Mouse (Mus musculus): ENCODE data around the gene Anp32a. TPM values are rescaled to one million over a fixed set of nuclear protein-coding genes. Genes with fewer than 3 reads are reported as not detected.

Gene Anp32a
- polyA plus RNA-seq, 1 experiment from 2014 or later = 112 TPM

GRCm38 (mm10) chr9:62344545-62344944, 3.5 kb downstream of the Anp32a start:
- 0% methylated on average over 17 of the region's 26 CpGs for WGBS
- DNase-seq (ENCODE audit: low spot score) (peak; percentile 77), ATAC-seq (replicated peaks; ENCODE audit: low FRiP score) (peak; percentile 64)
- peak overlapping the region; percentile 83 for H3K9ac ChIP-seq (ENCODE audit: low read depth, low read length)
- H3K9me3 ChIP-seq (ENCODE audit: control insufficient read depth, low read length) = no peaks in the 10 kb centered on the region
- no peaks in the 10 kb centered on the region for H3K27me3 ChIP-seq (replicated peaks; ENCODE audit: control insufficient read depth, insufficient read depth, low read length)
- no peaks in the 10 kb centered on the region for H3K36me3 ChIP-seq (ENCODE audit: control insufficient read depth, insufficient read depth, low read length)
- H3K27ac ChIP-seq (ENCODE audit: low read depth, low read length) = peak overlapping the region; percentile 98
- peak overlapping the region; percentile 91 for H3K4me2 ChIP-seq
- peaks cover 45% of the 10 kb centered on the region for H3K4me1 ChIP-seq (replicated peaks; ENCODE audit: control insufficient read depth, insufficient read depth, low read length)
- peak overlapping the region; percentile 88 for H3K4me3 ChIP-seq (ENCODE audit: low read depth, low read length)

DNA sequence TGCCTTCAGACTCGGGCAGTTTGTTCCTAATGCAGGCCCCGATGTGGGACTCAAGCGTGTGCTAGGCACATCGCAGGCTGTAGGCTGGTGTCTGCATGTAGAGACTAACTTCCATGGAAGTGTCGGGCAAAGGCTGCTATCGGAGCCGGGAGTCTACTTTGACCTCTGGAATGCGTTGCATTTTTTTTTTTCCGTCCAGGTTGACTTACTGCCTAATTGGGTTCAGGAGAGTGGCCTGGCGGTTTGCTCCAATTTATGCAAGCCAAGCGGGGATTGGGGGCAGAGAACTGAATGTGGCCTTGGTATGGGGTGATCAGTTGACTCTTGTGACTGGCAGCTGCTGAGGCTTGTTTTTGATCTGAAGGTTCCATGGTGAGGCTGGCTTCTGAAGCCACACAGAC, 4.0 kb downstream of the Anp32a start:
- H3K9ac ChIP-seq (ENCODE audit: low read depth, low read length) = peak overlapping the region; percentile 83
- no peaks in the 10 kb centered on the region for H3K36me3 ChIP-seq (ENCODE audit: control insufficient read depth, insufficient read depth, low read length)
- H3K4me1 ChIP-seq (replicated peaks; ENCODE audit: control insufficient read depth, insufficient read depth, low read length) = peaks cover 50% of the 10 kb centered on the region
- peak overlapping the region; percentile 88 for H3K4me3 ChIP-seq (ENCODE audit: low read depth, low read length)
- H3K27ac ChIP-seq (ENCODE audit: low read depth, low read length) = peak overlapping the region; percentile 98
- peak; percentile 33 for DNase-seq (ENCODE audit: low spot score)
- WGBS = 22% methylated on average over 11 of the region's 11 CpGs
- ATAC-seq (replicated peaks; ENCODE audit: low FRiP score) = no peak
- no peaks in the 10 kb centered on the region for H3K27me3 ChIP-seq (replicated peaks; ENCODE audit: control insufficient read depth, insufficient read depth, low read length)
- peak overlapping the region; percentile 91 for H3K4me2 ChIP-seq
- H3K9me3 ChIP-seq (ENCODE audit: control insufficient read depth, low read length) = no peaks in the 10 kb centered on the region

DNA sequence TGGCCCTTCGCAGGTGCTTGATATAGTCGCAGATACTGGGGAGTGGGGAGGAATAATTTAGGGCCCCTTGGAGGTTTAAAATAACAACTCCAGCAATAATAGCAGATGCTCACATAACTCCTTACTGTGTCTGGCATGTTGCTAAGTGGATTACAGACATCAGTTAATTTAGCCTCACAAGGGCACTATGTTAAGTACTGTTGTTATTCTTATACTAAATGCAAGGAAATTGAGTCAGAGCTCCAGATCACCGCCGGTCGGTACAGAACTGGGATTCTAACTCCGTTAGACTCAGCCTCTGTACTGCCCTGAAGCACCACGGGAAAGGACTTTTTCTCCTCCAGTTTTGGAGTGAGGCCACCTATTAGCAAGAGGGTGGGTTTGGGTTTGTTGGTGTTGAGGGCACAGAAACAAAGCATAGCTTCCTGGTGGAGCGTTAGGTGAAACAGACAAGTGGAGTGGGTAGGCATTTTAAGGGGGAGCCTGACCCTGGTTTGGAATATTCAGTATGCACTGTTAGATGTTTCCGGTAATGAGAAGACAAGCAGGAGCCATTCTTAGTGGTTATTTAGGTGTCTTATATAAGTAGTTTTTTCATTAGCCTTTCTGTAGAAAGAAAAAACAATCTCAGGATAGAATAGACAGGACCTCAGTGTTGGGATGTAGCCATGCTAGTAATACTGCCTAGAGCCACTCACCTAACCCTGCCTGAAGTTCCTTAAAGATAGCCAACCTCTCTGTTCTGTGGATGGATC, 4.7 kb downstream of the Anp32a start:
- WGBS = 70% methylated on average over 9 of the region's 9 CpGs
- ATAC-seq (replicated peaks; ENCODE audit: low FRiP score) (no peak), DNase-seq (ENCODE audit: low spot score) (no peak)
- Histone ChIP-seq H3K27me3 (replicated peaks; ENCODE audit: control insufficient read depth, insufficient read depth, low read length) (no peaks in the 10 kb centered on the region), H3K4me1 (replicated peaks; ENCODE audit: control insufficient read depth, insufficient read depth, low read length) (peaks cover 57% of the 10 kb centered on the region), H3K9ac (ENCODE audit: low read depth, low read length) (peak overlapping the region; percentile 83), H3K27ac (ENCODE audit: low read depth, low read length) (peak overlapping the region; percentile 98), H3K9me3 (ENCODE audit: control insufficient read depth, low read length) (no peaks in the 10 kb centered on the region), H3K4me2 (peak overlapping the region; percentile 91), H3K36me3 (ENCODE audit: control insufficient read depth, insufficient read depth, low read length) (no peaks in the 10 kb centered on the region), H3K4me3 (ENCODE audit: low read depth, low read length) (peak overlapping the region; percentile 88)

DNA sequence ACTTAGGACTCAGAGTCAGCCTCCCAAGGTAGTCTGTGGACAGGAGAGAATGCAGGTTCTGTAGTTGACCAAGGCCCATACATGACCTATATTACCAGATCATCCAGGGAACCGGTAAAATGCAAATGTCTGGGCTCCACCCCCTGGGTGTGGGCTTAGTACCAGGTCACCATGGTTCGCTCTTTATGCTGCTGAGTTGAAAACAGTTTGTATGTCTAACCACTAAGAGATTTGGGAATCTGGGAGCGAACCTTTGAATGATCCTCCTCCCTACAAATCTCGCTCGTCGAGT, 5.2 kb downstream of the Anp32a start:
- Histone ChIP-seq H3K36me3 (ENCODE audit: control insufficient read depth, insufficient read depth, low read length) (no peaks in the 10 kb centered on the region; the same call in 1 of the 2 replicates), H3K4me1 (replicated peaks; ENCODE audit: control insufficient read depth, insufficient read depth, low read length) (peaks cover 61% of the 10 kb centered on the region), H3K9ac (ENCODE audit: low read depth, low read length) (no peak overlapping the region), H3K4me3 (ENCODE audit: low read depth, low read length) (peak overlapping the region; percentile 4; the same call in 1 of the 2 replicates), H3K9me3 (ENCODE audit: control insufficient read depth, low read length) (no peaks in the 10 kb centered on the region), H3K27me3 (replicated peaks; ENCODE audit: control insufficient read depth, insufficient read depth, low read length) (no peaks in the 10 kb centered on the region), H3K27ac (ENCODE audit: low read depth, low read length) (no peak overlapping the region), H3K4me2 (peak overlapping the region; percentile 91)
- WGBS = 68% methylated on average over 6 of the region's 6 CpGs
- DNase-seq (ENCODE audit: low spot score) (no peak), ATAC-seq (replicated peaks; ENCODE audit: low FRiP score) (no peak)

DNA sequence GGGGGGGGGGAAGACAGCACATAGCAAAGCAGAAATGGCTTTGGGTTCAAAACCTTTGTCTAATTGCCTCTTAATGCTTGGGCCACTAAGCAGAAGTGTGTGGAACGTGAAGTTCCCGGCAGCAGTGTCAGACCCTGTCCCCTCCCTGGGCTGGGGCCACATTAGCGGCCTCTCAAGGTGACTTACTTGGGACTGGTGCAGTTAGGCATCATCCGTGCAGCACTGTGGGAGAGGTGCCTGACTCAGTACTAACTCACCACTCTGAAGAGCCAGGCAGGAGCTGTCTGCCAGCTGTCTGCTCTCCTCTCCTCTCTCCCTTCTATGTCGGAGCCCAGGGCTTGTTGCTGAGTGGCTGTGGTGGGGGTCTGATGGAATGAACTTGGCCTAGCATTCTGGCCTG, 6.1 kb downstream of the Anp32a start:
- no peak for DNase-seq (ENCODE audit: low spot score)

GRCm38 (mm10) chr9:62348050-62348449, 7.0 kb downstream of the Anp32a start:
- ATAC-seq (replicated peaks; ENCODE audit: low FRiP score) = no peak
- Histone ChIP-seq H3K9me3 (ENCODE audit: control insufficient read depth, low read length) (no peaks in the 10 kb centered on the region), H3K4me2 (no peak overlapping the region), H3K4me3 (ENCODE audit: low read depth, low read length) (no peak overlapping the region), H3K27ac (ENCODE audit: low read depth, low read length) (no peak overlapping the region), H3K27me3 (replicated peaks; ENCODE audit: control insufficient read depth, insufficient read depth, low read length) (no peaks in the 10 kb centered on the region), H3K9ac (ENCODE audit: low read depth, low read length) (no peak overlapping the region), H3K36me3 (ENCODE audit: control insufficient read depth, insufficient read depth, low read length) (peaks cover 2% of the 10 kb centered on the region; the same call in 1 of the 2 replicates), H3K4me1 (replicated peaks; ENCODE audit: control insufficient read depth, insufficient read depth, low read length) (peaks cover 70% of the 10 kb centered on the region)
- 69% methylated on average over 10 of the region's 10 CpGs for WGBS
- DNase-seq (ENCODE audit: low spot score) = peak; percentile 35

More for the DNA sequence above, 6.1 kb downstream of the Anp32a start:
- 87% methylated on average over 5 of the region's 5 CpGs for WGBS
- H3K36me3 ChIP-seq (ENCODE audit: control insufficient read depth, insufficient read depth, low read length) = peaks cover 2% of the 10 kb centered on the region; the same call in 1 of the 2 replicates
- no peaks in the 10 kb centered on the region for H3K9me3 ChIP-seq (ENCODE audit: control insufficient read depth, low read length)
- H3K4me1 ChIP-seq (replicated peaks; ENCODE audit: control insufficient read depth, insufficient read depth, low read length) = peaks cover 67% of the 10 kb centered on the region
- no peaks in the 10 kb centered on the region for H3K27me3 ChIP-seq (replicated peaks; ENCODE audit: control insufficient read depth, insufficient read depth, low read length)
- H3K9ac ChIP-seq (ENCODE audit: low read depth, low read length) = no peak overlapping the region
- no peak for ATAC-seq (replicated peaks; ENCODE audit: low FRiP score)
- no peak overlapping the region for H3K4me3 ChIP-seq (ENCODE audit: low read depth, low read length)
- H3K4me2 ChIP-seq = no peak overlapping the region
- no peak overlapping the region for H3K27ac ChIP-seq (ENCODE audit: low read depth, low read length)

DNA sequence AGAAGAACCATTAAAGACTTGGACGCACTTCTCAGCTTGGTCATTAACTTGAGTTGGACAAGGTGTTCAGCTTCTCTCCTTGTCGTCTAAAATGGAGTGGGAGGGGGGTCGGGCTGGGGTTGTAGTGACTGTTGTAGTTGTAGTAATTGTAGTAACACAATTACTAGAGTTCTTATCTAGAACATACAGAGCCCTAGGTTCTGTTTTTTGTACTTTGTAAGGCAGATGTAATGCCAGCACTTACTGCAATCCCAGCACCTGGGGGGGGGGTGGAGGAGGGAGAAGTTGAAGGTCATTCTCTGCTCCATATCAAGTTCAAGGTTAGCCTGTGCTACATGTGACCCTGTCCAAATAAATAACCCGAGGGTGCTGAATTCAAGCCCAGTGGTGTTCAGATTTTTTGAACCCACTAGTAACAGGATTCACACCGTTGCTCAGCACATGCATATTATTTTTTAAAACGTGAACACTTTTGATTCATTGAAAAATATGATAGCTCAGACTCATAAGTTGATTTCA, 7.4 kb downstream of the Anp32a start:
- Histone ChIP-seq H3K27ac (ENCODE audit: low read depth, low read length) (no peak overlapping the region), H3K36me3 (ENCODE audit: control insufficient read depth, insufficient read depth, low read length) (peaks cover 2% of the 10 kb centered on the region; the same call in 1 of the 2 replicates), H3K4me2 (no peak overlapping the region), H3K9me3 (ENCODE audit: control insufficient read depth, low read length) (no peaks in the 10 kb centered on the region), H3K27me3 (replicated peaks; ENCODE audit: control insufficient read depth, insufficient read depth, low read length) (no peaks in the 10 kb centered on the region), H3K4me3 (ENCODE audit: low read depth, low read length) (no peak overlapping the region), H3K4me1 (replicated peaks; ENCODE audit: control insufficient read depth, insufficient read depth, low read length) (peaks cover 75% of the 10 kb centered on the region), H3K9ac (ENCODE audit: low read depth, low read length) (no peak overlapping the region)
- ATAC-seq (replicated peaks; ENCODE audit: low FRiP score) (no peak), DNase-seq (ENCODE audit: low spot score) (peak; percentile 29)
- WGBS = 66% methylated on average over 6 of the region's 6 CpGs

- ATAC-seq (replicated peaks; ENCODE audit: low FRiP score) = no peak
- H3K27me3 ChIP-seq (replicated peaks; ENCODE audit: control insufficient read depth, insufficient read depth, low read length) = no peaks in the 10 kb centered on the region
- DNase-seq (ENCODE audit: low spot score) = peak; percentile 33
- no peak overlapping the region; the same call in 1 of the 2 replicates for H3K27ac ChIP-seq (ENCODE audit: low read depth, low read length)
- H3K9me3 ChIP-seq (ENCODE audit: control insufficient read depth, low read length) = no peaks in the 10 kb centered on the region
- H3K36me3 ChIP-seq (ENCODE audit: control insufficient read depth, insufficient read depth, low read length) = peaks cover 2% of the 10 kb centered on the region; the same call in 1 of the 2 replicates
- 71% methylated on average over 15 of the region's 15 CpGs for WGBS
- H3K9ac ChIP-seq (ENCODE audit: low read depth, low read length) = no peak overlapping the region
- H3K4me1 ChIP-seq (replicated peaks; ENCODE audit: control insufficient read depth, insufficient read depth, low read length) = peaks cover 82% of the 10 kb centered on the region
- no peak overlapping the region for H3K4me3 ChIP-seq (ENCODE audit: low read depth, low read length)
- no peak overlapping the region for H3K4me2 ChIP-seq
These were observed 8.2 kb downstream of the Anp32a start for GRCm38 (mm10) chr9:62349250-62349649.

GRCm38 (mm10) chr9:62350721-62351120, 9.6 kb downstream of the Anp32a start:
- Histone ChIP-seq H3K9me3 (ENCODE audit: control insufficient read depth, low read length) (no peaks in the 10 kb centered on the region), H3K4me3 (ENCODE audit: low read depth, low read length) (no peak overlapping the region), H3K27ac (ENCODE audit: low read depth, low read length) (no peak overlapping the region), H3K36me3 (ENCODE audit: control insufficient read depth, insufficient read depth, low read length) (peaks cover 4% of the 10 kb centered on the region; the same call in 1 of the 2 replicates), H3K27me3 (replicated peaks; ENCODE audit: control insufficient read depth, insufficient read depth, low read length) (no peaks in the 10 kb centered on the region), H3K4me1 (replicated peaks; ENCODE audit: control insufficient read depth, insufficient read depth, low read length) (peaks cover 85% of the 10 kb centered on the region), H3K4me2 (peak overlapping the region; percentile 15; the same call in 1 of the 2 replicates), H3K9ac (ENCODE audit: low read depth, low read length) (no peak overlapping the region)
- no peak for DNase-seq (ENCODE audit: low spot score)
- ATAC-seq (replicated peaks; ENCODE audit: low FRiP score) = 0 out of 2 replicates have a peak, but pooled peaks have one; percentile 22
- WGBS = 39% methylated on average over 2 of the region's 2 CpGs

Data from liver, embryonic 11.5 days (tissue).